Mouse (Mus musculus) kidney, postnatal 4 days (tissue): ENCODE results near the gene Cpne7.

Source experiments
- DNase-seq, 2 experiments: peaks; one replicate each; pipeline ENCODE4 v3.0.0; 2021; ENCODE audit warnings: mixed read lengths in 2 of 2

Cpne7 gene

DNA sequence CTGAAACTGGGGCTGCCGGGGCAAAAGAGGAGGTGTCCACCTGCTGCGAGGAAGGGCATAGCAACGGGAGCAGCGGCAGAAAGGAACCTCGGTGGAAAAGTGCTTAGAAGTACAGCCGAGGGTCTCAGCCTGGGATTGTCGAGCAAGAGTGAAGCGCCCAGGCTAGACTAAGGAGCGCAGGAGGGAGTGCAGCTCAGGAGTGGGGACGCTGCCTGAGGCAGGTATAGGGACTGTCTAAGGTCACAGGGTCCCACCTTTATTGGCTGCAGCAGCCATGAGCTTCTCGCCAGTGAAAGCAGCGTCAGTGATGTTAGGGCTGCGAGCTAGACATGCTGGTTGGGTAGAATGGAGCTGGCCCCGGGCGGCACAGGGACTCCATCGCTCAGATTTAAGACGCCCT, 570 bp downstream of the Cpne7 start:
- no peak for DNase-seq

- peak; percentile 66 to 72 for DNase-seq
Observed at GRCm38 (mm10) chr8:123122059-123122458, 4.9 kb downstream of the Cpne7 start.

DNA sequence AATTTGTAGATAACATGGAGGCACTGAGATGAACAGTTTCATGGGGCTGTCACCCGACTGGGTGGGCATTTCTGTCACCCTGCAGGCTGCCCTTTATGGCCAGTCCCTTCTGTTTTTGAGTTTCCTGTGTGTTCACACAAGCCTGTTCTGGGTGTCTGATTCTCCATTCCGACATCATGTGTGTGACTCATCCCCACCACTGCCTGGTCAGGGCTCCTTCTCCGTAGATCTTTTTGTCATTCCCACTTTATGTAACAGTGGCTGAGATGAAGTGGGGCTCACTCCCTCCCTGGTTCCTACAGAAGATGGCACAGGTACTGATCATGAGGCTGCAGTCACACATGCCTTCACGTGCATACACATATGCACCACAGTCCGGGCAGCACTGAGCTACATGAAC, 5.5 kb downstream of the Cpne7 start:
- no peak for DNase-seq

DNA sequence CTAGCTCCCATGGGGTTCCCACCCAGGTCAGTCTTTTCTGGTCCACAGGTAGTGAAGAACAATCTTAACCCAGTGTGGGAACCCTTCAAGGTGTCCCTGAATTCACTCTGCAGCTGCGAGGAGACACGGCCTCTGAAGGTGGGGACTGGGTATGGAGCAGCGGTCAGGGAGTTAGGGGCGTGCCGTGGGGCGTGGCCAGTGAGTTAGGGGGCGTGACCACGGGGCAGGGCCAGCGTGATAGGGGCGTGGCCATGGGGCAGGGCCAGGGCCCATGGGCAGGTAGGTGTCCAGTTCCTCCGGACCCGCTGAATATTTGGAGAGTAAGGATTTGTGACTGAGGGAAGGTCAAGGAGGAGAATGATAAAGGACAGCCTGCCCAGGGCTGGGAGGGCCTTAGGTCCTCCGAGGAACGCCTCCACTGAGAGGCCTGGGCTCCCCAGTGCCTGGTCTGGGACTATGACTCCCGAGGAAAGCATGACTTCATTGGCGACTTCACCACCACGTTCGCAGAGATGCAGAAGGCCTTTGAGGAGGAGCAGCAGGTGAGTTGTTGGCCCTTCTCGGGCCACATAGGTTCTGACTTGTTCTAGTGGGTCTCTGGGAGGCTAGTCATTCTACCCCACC, 9.1 kb downstream of the Cpne7 start:
- DNase-seq = peak; percentile 85 to 87

DNA sequence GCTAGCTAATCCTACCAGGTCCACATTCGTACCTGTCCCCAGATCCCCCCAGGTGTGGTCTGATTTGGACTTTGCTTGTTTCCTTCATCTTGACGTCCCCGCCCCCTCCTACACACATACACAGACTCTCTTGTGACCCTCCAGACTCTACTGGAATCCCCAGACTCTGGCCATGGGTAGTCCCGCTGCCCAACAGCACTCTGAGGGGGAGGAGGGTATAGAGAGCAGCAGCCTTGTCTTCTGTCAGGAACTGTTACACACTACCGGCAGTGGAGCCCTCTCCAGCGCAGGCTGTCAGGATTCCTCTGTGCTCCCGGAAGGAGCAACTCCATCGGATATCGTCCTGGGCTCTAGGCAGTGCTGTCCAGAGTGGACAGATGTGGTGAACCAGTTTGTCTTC, 13.9 kb downstream of the Cpne7 start:
- DNase-seq = no peak

GRCm38 (mm10) chr8:123132953-123133352, 15.8 kb downstream of the Cpne7 start:
- DNase-seq = no peak

DNA sequence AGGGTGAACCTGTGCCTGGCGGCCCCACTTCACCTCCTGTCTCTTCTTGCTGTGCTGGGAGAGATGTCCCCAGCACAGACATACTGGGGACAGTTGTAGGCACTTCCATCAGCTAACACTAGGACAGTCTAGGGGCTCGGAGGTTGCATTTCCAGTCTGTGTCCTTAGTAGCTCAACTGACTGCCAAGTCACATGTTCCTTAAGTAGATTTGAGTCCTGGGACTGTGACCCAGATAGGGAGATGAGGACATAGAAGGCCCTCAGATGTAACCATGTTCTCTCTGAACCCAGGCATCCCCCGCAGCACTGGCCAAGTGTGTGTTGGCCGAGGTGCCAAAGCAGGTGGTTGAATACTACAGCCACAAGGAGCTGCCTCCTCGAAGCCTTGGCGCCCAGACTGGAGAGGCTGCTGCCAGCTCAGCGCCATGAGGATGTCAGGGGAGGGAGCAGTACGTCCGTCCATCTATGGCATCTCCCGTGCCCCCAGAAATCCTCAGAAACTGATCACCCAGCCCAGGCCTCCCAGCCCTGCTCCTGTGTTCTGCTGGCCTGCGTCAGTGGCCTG, 17.1 kb downstream of the Cpne7 start:
- DNase-seq = no peak

- no peak for DNase-seq
Observed at GRCm38 (mm10) chr8:123135406-123135805, 18.2 kb downstream of the Cpne7 start.

- peak in 1 of 2 experiments; percentile 50 for DNase-seq
Observed at GRCm38 (mm10) chr8:123135806-123136205, 18.6 kb downstream of the Cpne7 start.

- DNase-seq = no peak
Observed at GRCm38 (mm10) chr8:123136287-123136686, 19.1 kb downstream of the Cpne7 start.

DNA sequence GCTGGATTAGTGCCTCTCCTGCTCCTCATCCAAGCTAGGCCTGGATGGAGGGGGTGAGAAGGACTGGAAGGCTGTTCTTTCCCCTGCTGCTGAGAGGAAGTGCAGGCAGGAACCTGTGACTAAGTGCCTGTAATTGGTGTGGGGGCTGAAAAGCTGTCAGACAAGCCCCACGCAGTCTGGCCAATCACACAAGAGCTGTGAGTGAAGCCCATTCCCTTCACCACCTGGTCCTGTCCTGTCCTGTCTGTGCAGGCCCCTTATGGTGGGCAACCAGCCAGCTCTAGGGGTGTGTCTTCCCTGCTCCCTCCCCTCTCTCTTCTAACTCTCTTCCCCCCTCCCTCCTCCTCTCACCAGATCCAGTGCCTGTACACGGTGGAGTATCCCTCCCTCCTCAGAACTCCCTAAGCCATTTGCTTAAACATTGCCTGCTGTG, 20.5 kb downstream of the Cpne7 start:
- peak; percentile 82 to 89 for DNase-seq

GRCm38 (mm10) chr8:123138741-123139140, 21.6 kb downstream of the Cpne7 start:
- no peak for DNase-seq

- peak; percentile 59 to 75 for DNase-seq
Observed at GRCm38 (mm10) chr8:123141741-123142462, 24.7 kb downstream of the Cpne7 start.

- DNase-seq = peak; percentile 71 to 77
Observed at GRCm38 (mm10) chr8:123145279-123145678, 28.1 kb downstream of the Cpne7 start.

DNA sequence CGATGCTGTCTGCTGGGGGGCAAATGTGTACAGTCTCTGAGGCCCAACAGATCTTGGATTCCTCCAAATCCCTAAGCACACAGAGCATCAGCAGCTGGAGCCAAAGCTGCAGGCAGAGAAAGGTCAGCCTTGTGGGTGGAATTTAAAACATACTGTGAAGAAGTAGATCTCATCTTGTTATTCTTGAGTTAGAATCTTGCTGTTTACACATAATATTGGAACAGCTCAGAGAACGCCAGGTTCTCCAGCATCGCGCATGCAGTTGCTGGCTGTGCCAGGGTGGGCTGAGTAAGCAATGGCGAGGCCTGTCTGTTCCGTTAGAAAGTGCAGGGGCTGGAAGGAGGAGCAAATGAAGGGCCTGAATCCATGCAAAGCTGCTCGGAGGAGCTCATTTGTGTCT, 29.2 kb downstream of the Cpne7 start:
- peak in 1 of 2 experiments; percentile 32 for DNase-seq

DNA sequence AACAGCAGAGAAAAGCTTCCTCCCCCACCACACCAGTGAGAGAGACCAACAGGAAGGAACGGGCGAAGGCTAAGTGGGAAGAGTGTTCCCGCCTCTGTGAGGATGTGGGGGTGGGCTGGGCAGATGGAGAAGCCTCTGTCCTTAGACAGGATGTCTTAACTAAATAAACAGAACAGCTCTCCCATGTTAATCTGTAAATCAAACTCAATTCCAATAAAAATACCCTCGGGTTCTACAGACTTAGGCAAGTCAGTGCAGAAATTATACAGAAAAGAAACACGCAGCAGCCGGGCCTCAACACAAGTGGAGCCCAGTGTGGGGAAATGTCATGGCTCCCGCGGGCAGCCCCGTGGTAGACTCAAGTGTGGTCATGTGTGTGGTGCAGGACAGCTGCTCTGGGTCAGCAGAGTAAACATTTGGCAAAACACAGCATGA, 33.6 kb downstream of the Cpne7 start:
- DNase-seq = peak; percentile 58 to 73

- DNase-seq = peak; percentile 25 to 48
Observed at GRCm38 (mm10) chr8:123155177-123155576, 38.0 kb downstream of the Cpne7 start.

GRCm38 (mm10) chr8:123156070-123156773, 39.0 kb downstream of the Cpne7 start:
- peak in 1 of 2 experiments; percentile 22 for DNase-seq

DNA sequence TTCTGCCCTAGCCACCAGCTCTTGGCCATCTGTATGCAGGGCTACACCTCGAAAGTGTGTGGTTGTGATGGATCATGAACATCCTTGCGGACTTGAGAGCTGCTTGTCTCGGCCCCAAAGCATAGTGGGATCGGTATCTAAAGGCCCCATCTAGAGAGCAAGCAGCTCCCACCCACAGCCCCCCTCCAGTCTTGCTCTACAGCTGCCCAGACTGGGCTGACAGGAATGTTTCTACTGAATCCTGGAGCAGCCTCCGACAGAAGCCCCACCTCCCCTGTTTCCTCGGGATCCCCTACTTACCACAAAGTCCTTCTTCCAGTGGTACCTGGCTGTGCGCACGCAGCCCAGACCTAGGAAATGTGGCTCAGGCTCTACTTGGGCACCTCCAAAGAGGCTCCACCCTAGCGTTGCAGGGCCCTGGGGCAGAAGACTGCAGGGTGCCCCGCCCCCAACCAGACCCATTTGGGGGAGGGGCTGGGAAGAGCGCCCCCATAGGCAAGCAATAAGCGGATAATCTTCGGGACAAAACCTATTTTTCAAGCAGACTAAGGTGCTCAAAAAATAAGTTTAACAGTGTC, 40.8 kb downstream of the Cpne7 start, which contains the start of gene Sult5a1:
Sult5a1 (minus strand) TSS at position 428 of the 578 bp plus-strand sequence.
- DNase-seq = peak; percentile 52 to 69

DNA sequence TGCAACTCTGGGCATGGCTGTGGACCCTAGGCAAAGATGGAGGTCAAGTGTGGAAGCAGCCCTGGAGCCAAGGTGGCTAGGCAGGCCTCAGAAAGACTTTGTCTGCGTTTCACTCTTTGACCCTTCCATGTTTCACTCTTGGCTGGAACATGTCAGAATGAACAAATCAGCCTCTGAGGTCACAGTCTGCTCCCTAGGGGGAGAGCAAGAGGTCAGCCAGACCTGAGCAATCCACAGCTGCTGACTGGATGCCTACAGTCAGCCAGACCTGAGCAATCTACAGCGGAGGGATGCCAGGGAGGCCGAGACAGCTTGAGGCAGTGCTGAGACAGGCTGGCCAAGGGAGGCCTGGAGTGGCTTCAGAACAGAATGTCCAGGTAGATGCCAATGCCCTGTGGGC, 64.2 kb downstream of the Cpne7 start:
- DNase-seq = peak; percentile 57 to 72
